Mouse (Mus musculus) right cerebral cortex, postnatal 14 days (tissue): ENCODE results near the gene Mprip.

ENCODE experiments used
- DNase-seq: peaks from one replicate; pipeline ENCODE4 v3.0.0; 2022

The Mprip gene

DNA sequence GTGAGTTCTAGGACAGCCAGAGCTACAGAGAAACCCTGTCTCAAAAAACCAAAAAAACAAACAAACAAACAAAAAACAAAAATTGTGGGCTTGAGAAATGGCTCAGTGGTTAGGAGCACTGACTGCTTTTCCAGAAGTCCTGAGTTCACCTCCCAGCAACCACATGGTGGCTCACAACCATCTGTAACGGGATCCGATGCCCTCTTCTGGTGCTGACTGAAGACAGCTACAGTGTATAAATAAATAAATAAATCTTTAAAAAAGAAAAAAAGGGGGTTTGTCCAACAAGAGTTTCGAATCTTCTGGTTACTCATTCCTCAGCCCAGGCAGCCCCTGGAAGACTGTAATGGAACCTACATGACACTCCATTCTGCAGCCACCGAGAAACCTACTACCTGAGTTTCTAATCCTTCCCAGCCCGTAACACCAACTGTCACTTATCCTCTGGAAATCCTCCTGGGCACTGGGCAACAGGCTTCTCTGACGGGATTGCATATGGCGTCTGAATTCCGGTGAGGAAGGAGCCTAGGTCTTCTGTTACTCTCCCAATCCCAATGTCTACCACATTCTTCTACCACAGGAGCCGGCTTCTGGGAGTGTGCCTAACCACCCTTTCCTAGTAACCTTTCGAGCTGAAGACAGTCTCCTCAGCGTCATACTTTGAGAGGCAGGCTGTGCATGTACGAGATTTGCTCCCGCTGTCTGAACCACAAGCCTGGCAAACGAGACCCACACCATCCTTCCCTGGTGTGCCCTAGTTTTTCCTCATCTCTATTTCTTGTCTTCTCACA lies 147.3 kb downstream of the Mprip start:
- no peak for DNase-seq

DNA sequence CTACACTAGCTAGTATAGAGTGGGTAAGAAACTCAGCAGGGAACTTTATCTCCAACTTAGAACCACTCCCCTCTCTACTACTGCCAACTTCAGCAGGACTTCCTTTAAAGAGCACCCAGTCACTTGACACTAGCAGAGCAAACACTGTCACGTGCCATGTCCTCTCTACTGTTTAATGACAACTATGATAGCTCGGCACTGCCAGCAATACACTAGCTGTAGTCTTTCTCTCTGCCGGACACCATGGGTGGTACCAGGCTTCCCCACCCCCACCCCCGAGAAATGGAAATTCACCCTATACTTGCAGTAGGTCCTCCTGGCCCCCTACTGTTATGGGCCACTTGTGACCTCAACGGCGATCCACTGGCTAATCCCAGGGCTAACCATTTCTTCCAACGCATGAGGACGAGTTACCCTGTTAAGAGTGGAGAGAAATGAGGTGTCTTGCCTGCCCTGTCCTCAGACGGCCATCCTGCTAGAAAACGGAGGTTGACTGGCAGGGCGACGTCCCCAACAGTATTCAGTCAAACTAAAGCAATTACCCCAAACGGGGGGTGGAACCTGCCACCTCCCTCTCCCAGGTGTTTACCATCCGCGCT lies 148.1 kb downstream of the Mprip start:
- DNase-seq: no peak

DNA sequence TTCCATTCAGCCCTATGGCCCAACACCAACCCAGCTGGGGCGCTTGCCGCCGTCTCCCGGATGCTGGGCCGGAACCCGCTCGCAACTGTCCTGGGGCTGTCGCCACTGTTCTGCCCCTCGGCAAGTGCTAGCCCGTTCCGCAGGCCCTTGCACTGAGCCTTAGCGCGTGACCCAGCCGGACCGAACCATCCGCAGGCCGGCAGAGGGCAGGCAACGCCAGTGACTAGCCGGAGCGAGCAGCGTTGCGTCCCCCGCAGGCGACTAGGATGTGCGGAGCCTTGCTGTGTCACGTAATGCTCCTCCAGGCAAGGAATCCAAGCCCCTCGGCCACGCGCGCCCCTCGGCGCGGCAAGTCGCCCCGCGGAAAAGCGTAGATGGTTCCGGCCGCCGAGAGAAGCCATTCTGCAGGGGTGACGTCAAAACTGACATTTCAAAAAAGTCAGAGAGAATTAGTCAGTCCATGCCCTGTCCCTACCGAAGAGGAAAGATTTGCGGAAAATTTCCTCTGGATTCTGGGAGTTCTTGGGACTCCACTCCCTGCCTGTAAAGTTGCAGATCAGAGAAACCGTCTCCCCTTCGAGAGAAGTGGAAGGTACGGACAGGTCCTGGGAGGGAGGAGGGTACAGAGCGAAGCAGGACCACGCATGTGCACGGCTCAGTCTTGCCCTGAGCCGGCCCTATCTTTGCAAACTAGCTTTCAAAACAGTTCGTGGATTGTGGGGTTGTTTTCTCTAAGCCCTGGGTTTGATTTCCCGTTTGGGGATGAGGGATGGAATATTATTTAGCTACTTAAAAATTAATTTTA lies 148.8 kb downstream of the Mprip start, which contains the start of gene Flcn:
Flcn (minus strand) TSS at position 347 of the 805 bp plus-strand sequence.
- peak; percentile 82 for DNase-seq

DNA sequence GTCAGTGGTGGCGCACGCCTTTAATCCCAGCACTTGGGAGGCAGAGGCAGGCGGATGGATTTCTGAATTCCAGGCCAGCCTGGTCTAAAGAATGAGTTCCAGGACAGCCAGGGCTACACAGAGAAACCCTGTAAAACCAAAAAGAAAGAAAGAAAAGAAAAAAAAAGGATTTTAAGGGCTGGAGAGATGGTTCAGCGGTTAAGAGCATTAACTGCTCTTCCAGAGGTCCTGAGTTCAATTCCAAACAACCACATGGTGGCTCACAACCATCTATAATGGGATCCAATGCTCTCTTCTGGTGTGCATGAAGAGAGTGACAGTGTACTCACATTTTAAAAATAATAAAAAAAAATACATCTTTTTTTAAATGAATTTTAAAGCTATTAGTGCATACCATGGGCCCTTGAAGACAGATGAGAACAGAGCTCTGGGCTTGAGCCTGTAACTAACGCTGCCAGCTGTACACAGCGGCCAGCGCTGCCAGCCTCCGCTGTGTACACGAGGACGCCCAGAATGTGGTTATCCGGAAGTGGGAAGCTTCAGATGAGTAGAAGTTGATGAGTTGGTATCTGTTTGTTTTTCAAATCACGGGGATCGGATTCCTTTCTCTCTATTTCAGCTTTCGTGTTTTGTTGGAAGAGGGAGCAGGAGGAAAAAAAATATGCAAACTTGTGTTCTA lies 149.5 kb downstream of the Mprip start:
- no peak for DNase-seq

DNA sequence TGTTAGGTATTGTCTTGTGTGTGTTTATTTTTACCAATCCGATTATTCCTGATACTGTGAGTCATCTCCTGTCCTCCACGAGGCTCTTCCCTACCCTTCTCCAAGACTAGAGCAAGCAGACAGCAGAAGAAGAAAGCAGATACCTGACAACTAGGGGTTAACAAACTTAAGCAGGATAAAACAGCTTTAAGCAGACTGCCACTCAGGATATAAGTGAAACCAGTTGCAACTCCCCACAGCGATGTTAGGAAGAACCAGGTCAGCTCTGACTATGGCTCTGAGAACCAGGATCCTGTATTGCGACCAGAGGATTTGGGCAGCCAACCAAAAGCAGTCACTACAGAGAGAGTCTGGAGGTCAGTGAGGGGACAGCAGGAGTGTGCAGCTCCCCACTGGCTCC lies 150.1 kb downstream of the Mprip start:
- no peak for DNase-seq

DNA sequence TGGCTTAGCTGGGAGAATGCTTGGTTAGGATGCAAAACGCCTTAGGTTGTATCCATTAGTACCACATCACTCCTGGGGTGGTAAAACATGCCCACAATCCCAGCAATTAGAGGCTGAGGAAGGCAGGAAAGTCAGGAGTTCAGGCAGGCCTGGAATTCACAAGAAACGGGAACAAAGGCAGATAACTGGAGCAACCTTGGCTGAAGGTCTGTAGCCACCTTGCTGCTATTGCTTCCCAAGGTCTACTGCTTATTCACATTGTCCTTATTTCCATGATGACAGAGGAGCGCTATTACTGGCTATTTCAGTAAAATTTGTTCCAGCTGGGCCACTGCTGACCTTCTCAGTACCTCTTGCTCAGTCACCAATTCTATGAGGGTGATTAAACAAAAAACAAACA lies 152.2 kb downstream of the Mprip start:
- no peak for DNase-seq

DNA sequence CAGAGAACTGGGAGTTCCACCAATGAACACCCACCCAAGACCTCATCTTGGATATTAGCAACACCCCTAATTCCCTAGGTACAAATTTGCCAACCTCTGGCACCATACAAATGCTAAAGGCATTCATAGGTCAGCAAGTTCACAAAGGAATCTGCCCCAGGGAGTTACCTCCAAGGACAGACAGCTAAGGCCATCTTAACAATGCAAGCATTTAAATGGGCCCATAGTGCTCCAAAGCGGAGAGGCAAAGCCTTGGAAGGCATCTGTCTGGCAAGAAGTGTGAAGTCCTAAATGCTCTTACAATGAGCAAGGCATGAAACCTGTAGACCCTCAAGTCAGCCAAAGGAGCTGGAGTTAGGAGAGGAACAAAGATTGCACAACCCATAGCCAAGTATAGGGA lies 153.2 kb downstream of the Mprip start:
- no peak for DNase-seq

DNA sequence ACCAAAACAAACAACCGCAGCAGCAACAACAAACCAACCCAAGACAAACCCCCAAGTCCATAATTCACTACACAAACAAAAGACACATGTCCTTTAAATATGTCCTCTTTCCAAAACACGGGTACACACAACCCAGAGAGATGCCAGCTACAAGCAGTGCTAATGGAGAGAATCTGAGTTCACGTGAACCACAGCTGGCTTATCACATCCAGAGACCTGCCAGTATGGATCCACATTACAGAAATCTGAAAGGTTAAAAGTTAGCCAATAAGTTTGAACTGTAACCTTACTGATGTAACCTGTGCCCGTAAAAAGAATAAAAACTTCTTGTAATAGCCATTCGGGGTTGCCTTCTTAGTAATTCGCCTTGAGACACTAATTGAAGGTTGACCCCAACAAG lies 153.8 kb downstream of the Mprip start:
- no peak for DNase-seq

DNA sequence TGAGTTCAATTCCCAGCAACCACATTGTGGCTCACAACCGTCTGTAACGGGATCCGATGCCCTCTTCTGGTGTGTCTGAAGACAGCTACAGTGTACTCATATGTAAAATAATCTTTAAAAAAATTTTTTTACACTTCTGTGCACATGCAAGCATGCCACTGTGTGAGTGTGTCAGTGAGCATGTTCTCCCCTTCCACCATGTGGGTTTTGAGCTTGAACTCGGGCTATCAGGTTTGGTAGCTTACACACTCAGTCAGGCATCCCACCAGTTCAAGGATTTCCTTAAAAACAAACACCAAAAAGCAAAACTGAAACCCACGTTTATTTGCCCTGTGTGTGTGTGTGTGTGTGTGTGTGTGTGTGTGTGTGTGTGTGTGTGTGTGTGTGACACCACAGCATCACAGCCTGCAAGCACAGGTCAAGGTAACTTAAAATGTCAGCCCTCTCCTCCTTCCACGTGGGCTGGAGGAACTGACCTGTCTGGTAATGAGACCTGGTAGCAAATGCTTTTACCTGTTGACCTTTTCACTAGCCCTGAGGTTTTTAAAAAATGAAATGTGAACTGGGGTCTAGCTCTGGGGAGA lies 154.5 kb downstream of the Mprip start:
- no peak for DNase-seq

DNA sequence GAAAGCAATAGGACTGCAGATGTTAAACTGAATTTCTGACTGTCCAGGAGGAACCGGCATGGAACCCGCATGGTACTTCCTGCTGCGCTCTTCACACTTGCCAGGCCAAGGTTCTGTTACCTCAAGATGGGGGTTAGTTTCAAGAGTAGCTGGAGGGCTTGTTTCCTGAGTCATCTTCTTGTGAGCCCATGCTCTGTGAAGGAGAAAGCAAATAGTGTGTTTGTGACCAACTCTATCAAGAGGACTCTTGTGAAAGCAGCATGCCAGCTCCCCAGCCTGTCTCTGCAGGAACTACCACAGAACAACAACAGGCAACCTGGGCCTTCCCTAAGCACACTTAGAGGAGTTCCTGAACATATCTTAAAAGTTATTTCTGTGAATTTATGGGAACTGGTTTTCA lies 156.8 kb downstream of the Mprip start:
- DNase-seq: no peak

DNA sequence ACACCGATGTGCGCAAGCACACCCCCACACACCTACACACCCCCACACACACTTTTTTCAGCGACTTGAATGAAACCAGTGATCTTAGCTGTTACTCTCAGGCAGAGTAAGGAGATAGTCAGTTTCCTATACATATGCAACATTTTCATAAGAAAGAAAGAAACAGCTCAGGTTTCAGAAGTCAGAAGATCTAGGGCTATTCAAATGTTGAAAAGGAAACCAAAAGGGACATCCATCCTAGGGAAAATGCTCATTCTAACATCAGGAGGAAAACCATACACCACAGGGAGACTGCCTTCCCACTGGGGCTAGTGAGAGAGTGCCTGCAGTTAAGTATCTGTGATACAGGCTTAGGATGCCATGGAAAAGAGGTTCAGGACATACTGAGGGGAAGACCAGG lies 160.5 kb downstream of the Mprip start:
- DNase-seq: no peak
